Mouse (Mus musculus) neutrophil, adult 59 days (primary cell): Measurements from ENCODE around the gene Tgds. TPM values are rescaled to one million over a fixed set of nuclear protein-coding genes. Genes with fewer than 3 reads are reported as not detected.

Experiments
- total RNA-seq, 2 experiments: library from RNA; stranded (reverse); gene quantifications; 1 replicate in 1 of 2; 2 replicates in 1 of 2; pipeline ENCODE4 v1.2.4; 2023

Tgds gene
- 10 to 100 TPM; 21.3 to 21.7 TPM for total RNA-seq

DNA sequence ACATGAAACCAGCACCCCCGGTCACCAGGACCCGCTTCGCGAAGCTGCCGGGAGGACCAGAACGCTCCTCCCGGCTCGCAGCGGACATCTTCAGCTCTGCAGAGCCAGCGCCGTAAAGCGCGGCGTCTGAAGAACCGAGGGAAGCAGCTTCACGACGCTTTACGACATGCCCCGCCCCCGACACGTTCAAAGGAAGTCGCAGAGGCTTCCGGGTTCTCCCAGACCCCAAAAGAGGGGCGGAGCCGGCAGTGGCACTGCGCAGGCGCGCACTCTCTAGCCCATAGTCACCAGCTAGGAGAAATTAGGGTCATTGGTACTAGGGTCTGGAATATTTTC lies at the start of gene Tgds:
TSS of gene Tgds (minus strand) at position 114 of the 336 bp plus-strand sequence.

DNA sequence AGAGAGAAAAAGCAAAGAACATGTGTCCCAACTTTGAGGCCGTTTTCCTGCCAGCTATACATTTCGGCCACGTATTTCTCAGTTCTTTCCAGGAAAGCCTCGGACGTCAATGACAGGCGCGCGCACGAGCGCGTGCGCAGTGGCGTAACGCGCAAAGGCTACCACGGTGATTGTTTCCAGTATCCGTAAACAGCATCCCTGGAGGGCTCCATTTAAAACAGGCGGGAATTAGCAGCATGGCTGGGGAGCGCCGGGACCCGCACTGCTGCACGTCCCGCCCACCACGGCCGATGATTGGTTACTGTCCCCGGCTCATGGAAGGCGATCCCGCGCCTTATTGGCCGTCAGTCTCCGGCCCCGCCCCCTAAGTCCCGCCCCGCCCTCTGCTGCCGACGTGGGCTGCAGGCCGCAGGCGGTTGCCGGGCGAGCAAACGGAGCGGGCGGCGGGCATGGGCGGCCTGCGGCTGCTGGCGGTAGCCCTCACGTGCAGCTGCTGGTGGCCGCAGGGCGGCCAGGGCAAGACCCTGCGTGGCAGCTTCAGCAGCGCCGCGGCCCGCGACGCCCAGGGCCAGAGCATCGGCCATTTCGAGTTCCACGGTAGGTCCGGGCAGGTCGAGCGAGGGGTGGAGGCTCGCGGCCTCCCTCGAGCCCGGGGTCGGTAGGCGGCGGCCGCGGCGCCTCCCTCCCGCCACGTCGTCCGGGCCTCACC lies 4.3 kb upstream of the Tgds start, which contains the start of gene Gpr180:
TSS of gene Gpr180 (plus strand) at position 415 of the 709 bp plus-strand sequence.

Other genes with a start within 250 kb of the Tgds start
- under 1 TPM in 1 of 2 experiments, not detected in 1; 0.20 TPM for gene Dct, start 80.5 kb downstream of the Tgds start, total RNA-seq
- gene Gpr180, start 4.4 kb upstream of the Tgds start, total RNA-seq: 1 to 10 TPM; 4.4 to 5.4 TPM
- not detected for gene Sox21, start 104.3 kb upstream of the Tgds start, total RNA-seq
- not detected for gene Gm9376, start 134.2 kb upstream of the Tgds start, total RNA-seq